Mouse (Mus musculus): ENCODE measurements around the gene Jmjd4.

- TF ChIP-seq POLR2A (IDR thresholded peaks at IDR 0.05; ENCODE audit: borderline replicate concordance, control insufficient read depth, low read depth, low read length) = no peak
- no peak for TF ChIP-seq CTCF (IDR thresholded peaks at IDR 0.05; ENCODE audit: control insufficient read depth, insufficient read depth, low read length)
Measured at GRCm38 (mm10) chr11:59471413-59472325, 21.8 kb downstream of the Jmjd4 start.

All from bone marrow, adult 2 months (tissue).